Mouse (Mus musculus): Measurements from ENCODE around the gene Snd1.

GRCm38 (mm10) chr6:28645231-28645630 lies 170.3 kb downstream of the Snd1 start:
- TF ChIP-seq CTCF (IDR thresholded peaks at IDR 0.05; ENCODE audit: low read depth) = no peak
- TF ChIP-seq EP300 (IDR thresholded peaks at IDR 0.05; ENCODE audit: low read depth) = no peak
